In genomic region chr13:44733373-44734111, GRCm38 (mm10) we compare ENCODE assay signal across 8 mouse cellular contexts. TPM values are rescaled to one million over a fixed set of nuclear protein-coding genes. Genes with fewer than 3 reads are reported as not detected.
DNase-seq lines count a peak whose midpoint lies in the region; ATAC-seq and TF ChIP-seq lines count a peak whose summit lies in the region.

No protein-coding gene starts in this region.

- WGBS in forebrain, embryonic 14.5 days = under 1% methylated on average over 57 of the region's 71 CpGs
- WGBS in lung, embryonic 15.5 days = under 1% methylated on average over 60 of the region's 71 CpGs
- WGBS in olfactory bulb, adult 2 months = under 1% methylated on average over 71 of the region's 71 CpGs
- WGBS in thymus, adult 2 months = under 1% methylated on average over 71 of the region's 71 CpGs

- DNase-seq in ES-CJ7 (ENCODE audit: low read depth, low spot score) = peak; percentile 96
- DNase-seq in cerebellum, adult 11 months = peak; percentile 78
- DNase-seq in forebrain, embryonic 14.5 days (ENCODE audit: low spot score) = peak; percentile 82
- peak; percentile 93 to 95 for DNase-seq in heart, postnatal 14 days
- DNase-seq in layer of hippocampus, adult 2 months (ENCODE audit: low spot score in 2 of 2) = peak; percentile 61 to 73
- DNase-seq in thymus, adult 2 months = peak; percentile 91

- intact Hi-C loops in heart, postnatal 14 days (cut with DNase I) = loop anchor here (2.0 to 10.0 kb wide), 7 partner anchors 55 to 869 kb away; no protein-coding TSS in a partner anchor

- no peaks in the 10 kb centered on the region for H3K9me3 ChIP-seq in forebrain, embryonic 14.5 days (replicated peaks; ENCODE audit: control insufficient read depth, low read length)
- no peaks in the 10 kb centered on the region for H3K9me3 ChIP-seq in lung, embryonic 15.5 days

- H3K36me3 ChIP-seq in forebrain, embryonic 14.5 days (ENCODE audit: control insufficient read depth, insufficient read depth, low read length) = no peaks in the 10 kb centered on the region
- no peaks in the 10 kb centered on the region for H3K36me3 ChIP-seq in lung, embryonic 15.5 days
- H3K36me3 ChIP-seq in thymus, adult 2 months (ENCODE audit: control insufficient read depth, insufficient read depth, low read length) = no peaks in the 10 kb centered on the region

- peak overlapping the region; percentile 48; the same call in 1 of the 2 replicates for H3K27ac ChIP-seq in forebrain, embryonic 14.5 days (ENCODE audit: low read depth, low read length)
- peak overlapping the region; percentile 73 for H3K27ac ChIP-seq in layer of hippocampus, adult 2 months
- H3K27ac ChIP-seq in lung, embryonic 15.5 days = peak overlapping the region; percentile 82
- H3K27ac ChIP-seq in olfactory bulb, adult 2 months (ENCODE audit: insufficient read depth, low read depth, low read length) = peak overlapping the region; percentile 41; the same call in 1 of the 2 replicates
- peak overlapping the region; percentile 47 for H3K27ac ChIP-seq in thymus, adult 2 months (ENCODE audit: control insufficient read depth, insufficient read depth, low read length)

- ATAC-seq in forebrain, embryonic 14.5 days = peak; percentile 16
- ATAC-seq in lung, embryonic 15.5 days (ENCODE audit: borderline replicate concordance, extremely low read depth, low FRiP score, low TSS enrichment) = peak; percentile 33

- H3K9ac ChIP-seq in forebrain, embryonic 14.5 days (ENCODE audit: low read length) = peak overlapping the region; percentile 79
- H3K9ac ChIP-seq in lung, embryonic 15.5 days = peak overlapping the region; percentile 85

- peak overlapping the region; percentile 89 for H3K4me2 ChIP-seq in forebrain, embryonic 14.5 days (ENCODE audit: low read length)
- H3K4me2 ChIP-seq in lung, embryonic 15.5 days = peak overlapping the region; percentile 72

- TF ChIP-seq CTCF in layer of hippocampus, adult 2 months (conservative IDR thresholded peaks at IDR 0.05) = peak; percentile 74
- peak; percentile 50; the same call in 1 of the 2 replicates for TF ChIP-seq CTCF in olfactory bulb, adult 2 months (IDR thresholded peaks at IDR 0.05; ENCODE audit: insufficient read depth, low read depth, low read length)
- TF ChIP-seq CTCF in thymus, adult 2 months (IDR thresholded peaks at IDR 0.05; ENCODE audit: borderline replicate concordance, control insufficient read depth, extremely low read depth, insufficient read depth, low read length, poor library complexity) = 0 out of 2 replicates have a peak, but pooled peaks have one; percentile 37

- H3K4me3 ChIP-seq in forebrain, embryonic 14.5 days (ENCODE audit: low read depth, low read length) = peak overlapping the region; percentile 73
- peak overlapping the region; percentile 91 for H3K4me3 ChIP-seq in layer of hippocampus, adult 2 months
- H3K4me3 ChIP-seq in lung, embryonic 15.5 days = peak overlapping the region; percentile 82
- H3K4me3 ChIP-seq in olfactory bulb, adult 2 months (ENCODE audit: insufficient read depth, low read depth, low read length) = peak overlapping the region; percentile 77
- H3K4me3 ChIP-seq in thymus, adult 2 months (ENCODE audit: control insufficient read depth, insufficient read depth, low read length) = peak overlapping the region; percentile 97

- peaks cover 14% of the 10 kb centered on the region; the same call in 1 of the 2 replicates for H3K4me1 ChIP-seq in forebrain, embryonic 14.5 days (ENCODE audit: control insufficient read depth, insufficient read depth, low read length)
- H3K4me1 ChIP-seq in lung, embryonic 15.5 days = peaks cover 33% of the 10 kb centered on the region
- peaks cover 5% of the 10 kb centered on the region for H3K4me1 ChIP-seq in olfactory bulb, adult 2 months (ENCODE audit: control insufficient read depth, insufficient read depth, low read length)
- H3K4me1 ChIP-seq in thymus, adult 2 months (replicated peaks; ENCODE audit: control insufficient read depth, insufficient read depth, low read length) = peaks cover 7% of the 10 kb centered on the region

- TF ChIP-seq POLR2A in olfactory bulb, adult 2 months (IDR thresholded peaks at IDR 0.05; ENCODE audit: insufficient read depth, low read depth, low read length) = no peak
- 0 out of 2 replicates have a peak, but pooled peaks have one; percentile 24 for TF ChIP-seq POLR2A in thymus, adult 2 months (IDR thresholded peaks at IDR 0.05; ENCODE audit: control insufficient read depth, extremely low read depth, insufficient read depth, low read length, poor library complexity)

- H3K27me3 ChIP-seq in forebrain, embryonic 14.5 days (replicated peaks; ENCODE audit: control insufficient read depth, insufficient read depth, low read length) = no peaks in the 10 kb centered on the region
- H3K27me3 ChIP-seq in lung, embryonic 15.5 days = no peaks in the 10 kb centered on the region
- H3K27me3 ChIP-seq in thymus, adult 2 months (ENCODE audit: control insufficient read depth, insufficient read depth, low read length) = no peaks in the 10 kb centered on the region

RNA-seq across cellular contexts. Expression of gene Jarid2, which starts 4.3 kb away (rescaled TPM):
- polyA plus RNA-seq in forebrain, embryonic 14.5 days (2014; fragmentation: Nextera tagmentation; extraction: Ambion mirVana) = 16.4 and 20.5 TPM in 2 replicates
- total RNA-seq in heart, postnatal 14 days (2021) = 10 to 100 TPM; 46.7 to 50.0 TPM
- total RNA-seq in layer of hippocampus, adult 2 months (2021) = 10 to 100 TPM; 26.4 to 31.9 TPM
- 22.5 and 23.6 TPM in 2 replicates for polyA plus RNA-seq in lung, embryonic 15.5 days (2015; fragmentation: Nextera tagmentation; extraction: Ambion mirVana)
- polyA plus RNA-seq in olfactory bulb, adult 2 months (2012; ENCODE audit: insufficient read depth, insufficient read length, low replicate concordance, missing spikeins) = 107 TPM in 1 of 2 replicates, not detected in the other
- 23.7 and 24.8 TPM in 2 replicates for polyA plus RNA-seq in thymus, adult 2 months (2012; rRNA removed)

Comparison
In these comparisons a context has a peak if more than half of its experiments do, and no peak if none do; other contexts are left out.
1. Peak in every context shown above with its lines: DNase-seq, ATAC-seq, H3K4me3 ChIP-seq and H3K27ac ChIP-seq.